Mouse (Mus musculus) hindbrain, embryonic 11.5 days (tissue): ENCODE results near the gene Egfl7. TPM values are rescaled to one million over a fixed set of nuclear protein-coding genes. Genes with fewer than 3 reads are reported as not detected.
A peak's percentile ranks its signal among the peaks of the same experiment; 100 is the strongest.

Source experiments
- ATAC-seq: fragments of 200-750 bp; cut with Nextera tagmentation; 2 replicates; pipeline ENCODE4 v1.8.0; 2017; ENCODE audit warnings: mild to moderate bottlenecking, moderate TSS enrichment, moderate library complexity; ENCODE audit not compliant: low FRiP score
- DNase-seq: peaks from one replicate; pipeline ENCODE4 v3.0.0-alpha.2; 2015; ENCODE audit warnings: low spot score
- H3K27ac ChIP-seq: fragments of 300-500 bp; sonication (generic); 2 replicates; pipeline ENCODE4 v1.5.1; 2014; ENCODE audit warnings: mild to moderate bottlenecking, low read depth, low read length
- H3K27me3 ChIP-seq: fragments of 300-500 bp; sonication (generic); 2 replicates; pipeline ENCODE4 v1.6.1; 2014; ENCODE audit warnings: mild to moderate bottlenecking, low read length, moderate library complexity, mixed read lengths; ENCODE audit not compliant: control insufficient read depth, insufficient read depth
- H3K36me3 ChIP-seq: fragments of 300-500 bp; sonication (generic); 2 replicates; pipeline ENCODE4 v1.6.1; 2014; ENCODE audit warnings: mild to moderate bottlenecking, low read length, moderate library complexity, mixed read lengths; ENCODE audit not compliant: control insufficient read depth, insufficient read depth
- H3K4me1 ChIP-seq: fragments of 300-500 bp; sonication (generic); replicated peaks from 2 replicates; pipeline ENCODE4 v1.6.1; 2014; ENCODE audit warnings: low read length, mixed read lengths; ENCODE audit not compliant: control insufficient read depth, insufficient read depth
- H3K4me2 ChIP-seq: fragments of 300-500 bp; sonication (generic); replicated peaks from 2 replicates; pipeline ENCODE4 v1.6.1; 2014; ENCODE audit warnings: mild to moderate bottlenecking, low read depth, low read length
- H3K4me3 ChIP-seq: fragments of 300-500 bp; sonication (generic); 2 replicates; pipeline ENCODE4 v1.5.1; 2014; ENCODE audit warnings: low read depth, low read length
- H3K9ac ChIP-seq: fragments of 300-500 bp; sonication (generic); 2 replicates; pipeline ENCODE4 v1.6.1; 2014; ENCODE audit warnings: low read depth, low read length
- H3K9me3 ChIP-seq: fragments of 300-500 bp; sonication (generic); 2 replicates; pipeline ENCODE4 v1.6.1; 2016; ENCODE audit warnings: low read length; ENCODE audit not compliant: control insufficient read depth
- WGBS: fragments of 180-500 bp; shearing (Covaris S2); extraction: QIAGEN DNeasy Blood & Tissue Kit; methylation state at CpG from one replicate; pipeline ENCODE4 v1.1.7; 2014; 5-methylcytosine and 5-hydroxymethylcytosine counted together
- polyA plus RNA-seq: library from polyadenylated mRNA; unstranded; fragments of >200 nt; fragmentation: Nextera tagmentation; extraction: Ambion mirVana; gene quantifications from 2 replicates; pipeline ENCODE4 v1.2.1, GENCODE M21; 2014

Egfl7 gene
- polyA plus RNA-seq: 62.7 and 65.2 TPM in 2 replicates

GRCm38 (mm10) chr2:26579714-26580113, at the start of gene Egfl7:
TSS of gene Egfl7 (plus strand) at chr2:26580014.
- no peak for ATAC-seq
- DNase-seq: no peak
- Histone ChIP-seq H3K9ac (no peak within 1 kb of the TSS), H3K27ac (no peak within 1 kb of the TSS), H3K4me3 (no peak within 1 kb of the TSS), H3K4me1 (no peaks in the 10 kb centered on the region), H3K36me3 (no peaks in the 10 kb centered on the region), H3K9me3 (no peaks in the 10 kb centered on the region), H3K4me2 (no peak within 1 kb of the TSS), H3K27me3 (no peaks in the 10 kb centered on the region)
- WGBS: 83% methylated on average over 1 of the region's 1 CpGs

- Histone ChIP-seq H3K4me3 (no peak overlapping the region), H3K27ac (no peak overlapping the region), H3K9me3 (no peaks in the 10 kb centered on the region), H3K9ac (no peak overlapping the region), H3K4me2 (no peak overlapping the region), H3K4me1 (peaks cover 18% of the 10 kb centered on the region), H3K27me3 (no peaks in the 10 kb centered on the region), H3K36me3 (no peaks in the 10 kb centered on the region)
- 75% methylated on average over 6 of the region's 6 CpGs for WGBS
- DNase-seq: no peak
- no peak for ATAC-seq
Measured at GRCm38 (mm10) chr2:26531829-26532228, 48.0 kb upstream of the Egfl7 start.

- peak overlapping the region; percentile 71 for H3K27ac ChIP-seq
- H3K36me3 ChIP-seq: no peaks in the 10 kb centered on the region
- 14% methylated on average over 5 of the region's 5 CpGs for WGBS
- ATAC-seq: peak; percentile 57; the same call in 1 of the 2 replicates
- no peak overlapping the region for H3K4me2 ChIP-seq
- no peaks in the 10 kb centered on the region for H3K9me3 ChIP-seq
- H3K4me3 ChIP-seq: no peak overlapping the region
- DNase-seq: peak; percentile 38
- no peaks in the 10 kb centered on the region for H3K27me3 ChIP-seq
- H3K4me1 ChIP-seq: peaks cover 18% of the 10 kb centered on the region
- H3K9ac ChIP-seq: peak overlapping the region; percentile 19; the same call in 1 of the 2 replicates
Measured at GRCm38 (mm10) chr2:26533249-26533648, 46.6 kb upstream of the Egfl7 start.

GRCm38 (mm10) chr2:26534161-26534560, 45.7 kb upstream of the Egfl7 start:
- H3K4me2 ChIP-seq: no peak overlapping the region
- no peak overlapping the region for H3K4me3 ChIP-seq
- peaks cover 19% of the 10 kb centered on the region for H3K4me1 ChIP-seq
- no peaks in the 10 kb centered on the region for H3K27me3 ChIP-seq
- H3K9ac ChIP-seq: no peak overlapping the region
- no peaks in the 10 kb centered on the region for H3K36me3 ChIP-seq
- 52% methylated on average over 3 of the region's 3 CpGs for WGBS
- ATAC-seq (no peak), DNase-seq (no peak)
- peak overlapping the region; percentile 71; the same call in 1 of the 2 replicates for H3K27ac ChIP-seq
- no peaks in the 10 kb centered on the region for H3K9me3 ChIP-seq

GRCm38 (mm10) chr2:26534616-26535015, 45.2 kb upstream of the Egfl7 start:
- Histone ChIP-seq H3K9me3 (no peaks in the 10 kb centered on the region), H3K4me3 (no peak overlapping the region), H3K4me2 (no peak overlapping the region), H3K27ac (0 out of 2 replicates have a peak overlapping the region, but pooled peaks have one; percentile 71), H3K4me1 (peaks cover 19% of the 10 kb centered on the region), H3K27me3 (no peaks in the 10 kb centered on the region), H3K9ac (no peak overlapping the region), H3K36me3 (no peaks in the 10 kb centered on the region)
- no peak for DNase-seq
- WGBS: 64% methylated on average over 2 of the region's 2 CpGs
- no peak for ATAC-seq

- H3K4me3 ChIP-seq: no peak overlapping the region
- no peaks in the 10 kb centered on the region for H3K36me3 ChIP-seq
- H3K4me2 ChIP-seq: no peak overlapping the region
- no peaks in the 10 kb centered on the region for H3K27me3 ChIP-seq
- WGBS: 15% methylated on average over 4 of the region's 4 CpGs
- no peak overlapping the region for H3K9ac ChIP-seq
- H3K27ac ChIP-seq: peak overlapping the region; percentile 88
- DNase-seq: peak; percentile 59
- peaks cover 21% of the 10 kb centered on the region for H3K4me1 ChIP-seq
- peak; percentile 68 for ATAC-seq
- no peaks in the 10 kb centered on the region for H3K9me3 ChIP-seq
Measured at GRCm38 (mm10) chr2:26535517-26536045, 44.2 kb upstream of the Egfl7 start.

GRCm38 (mm10) chr2:26539516-26539915, 40.3 kb upstream of the Egfl7 start:
- no peak overlapping the region for H3K27ac ChIP-seq
- WGBS: 66% methylated on average over 2 of the region's 2 CpGs
- no peaks in the 10 kb centered on the region for H3K27me3 ChIP-seq
- ATAC-seq: no peak
- no peak for DNase-seq
- H3K9ac ChIP-seq: no peak overlapping the region
- H3K9me3 ChIP-seq: no peaks in the 10 kb centered on the region
- no peak overlapping the region for H3K4me3 ChIP-seq
- peaks cover 21% of the 10 kb centered on the region for H3K4me1 ChIP-seq
- no peaks in the 10 kb centered on the region for H3K36me3 ChIP-seq
- no peak overlapping the region for H3K4me2 ChIP-seq

- H3K36me3 ChIP-seq: no peaks in the 10 kb centered on the region
- peak overlapping the region; percentile 19; the same call in 1 of the 2 replicates for H3K9ac ChIP-seq
- 0 out of 2 replicates have a peak overlapping the region, but pooled peaks have one; percentile 36 for H3K27ac ChIP-seq
- no peaks in the 10 kb centered on the region for H3K27me3 ChIP-seq
- 26% methylated on average over 7 of the region's 7 CpGs for WGBS
- no peak overlapping the region for H3K4me2 ChIP-seq
- DNase-seq: no peak
- H3K9me3 ChIP-seq: no peaks in the 10 kb centered on the region
- peaks cover 20% of the 10 kb centered on the region for H3K4me1 ChIP-seq
- no peak for ATAC-seq
- no peak overlapping the region for H3K4me3 ChIP-seq
Measured at GRCm38 (mm10) chr2:26540721-26541120, 39.1 kb upstream of the Egfl7 start.

GRCm38 (mm10) chr2:26541258-26541910, 38.4 kb upstream of the Egfl7 start:
- no peaks in the 10 kb centered on the region for H3K36me3 ChIP-seq
- peak; percentile 42 for DNase-seq
- 0 out of 2 replicates have a peak overlapping the region, but pooled peaks have one; percentile 15 for H3K9ac ChIP-seq
- H3K4me1 ChIP-seq: peaks cover 13% of the 10 kb centered on the region
- no peak overlapping the region for H3K4me3 ChIP-seq
- 0 out of 2 replicates have a peak, but pooled peaks have one; percentile 27 for ATAC-seq
- H3K4me2 ChIP-seq: no peak overlapping the region
- H3K27me3 ChIP-seq: no peaks in the 10 kb centered on the region
- WGBS: 35% methylated on average over 9 of the region's 9 CpGs
- H3K9me3 ChIP-seq: no peaks in the 10 kb centered on the region
- peak overlapping the region; percentile 30; the same call in 1 of the 2 replicates for H3K27ac ChIP-seq
